Mouse (Mus musculus) embryonic facial prominence, embryonic 14.5 days (tissue): ENCODE results near the gene Rnft1. TPM values are rescaled to one million over a fixed set of nuclear protein-coding genes. Genes with fewer than 3 reads are reported as not detected.

Source experiments
- ATAC-seq: fragments of 200-750 bp; cut with Nextera tagmentation; 2 replicates; pipeline ENCODE4 v1.8.0; 2017; ENCODE audit warnings: low read depth, moderate number of reproducible peaks, moderate TSS enrichment
- DNase-seq: peaks from one replicate; pipeline ENCODE4 v3.0.0-alpha.2; 2015; ENCODE audit warnings: low spot score
- H3K27ac ChIP-seq: fragments of 300-500 bp; sonication (generic); replicated peaks from 2 replicates; pipeline ENCODE4 v1.5.1; 2014; ENCODE audit warnings: low read depth, mild to moderate bottlenecking, low read length, moderate library complexity
- H3K27me3 ChIP-seq: fragments of 300-500 bp; sonication (generic); replicated peaks from 2 replicates; pipeline ENCODE4 v1.6.1; 2014; ENCODE audit warnings: low read length; ENCODE audit not compliant: control insufficient read depth, insufficient read depth
- H3K36me3 ChIP-seq: fragments of 300-500 bp; sonication (generic); 2 replicates; pipeline ENCODE4 v1.6.1; 2014; ENCODE audit warnings: low read length, mixed read lengths; ENCODE audit not compliant: control insufficient read depth, insufficient read depth
- H3K4me1 ChIP-seq: fragments of 300-500 bp; sonication (generic); 2 replicates; pipeline ENCODE4 v1.6.1; 2014; ENCODE audit warnings: antibody characterized with exemption, low read length; ENCODE audit not compliant: control insufficient read depth, insufficient read depth
- H3K4me2 ChIP-seq: fragments of 300-500 bp; sonication (generic); 2 replicates; pipeline ENCODE4 v1.6.1; 2014; ENCODE audit warnings: low read depth, mild to moderate bottlenecking, low read length, moderate library complexity, mixed read lengths
- H3K4me3 ChIP-seq: fragments of 300-500 bp; sonication (generic); 2 replicates; pipeline ENCODE4 v1.5.1; 2014; ENCODE audit warnings: low read depth, mild to moderate bottlenecking, low read length
- H3K9ac ChIP-seq: fragments of 300-500 bp; sonication (generic); 2 replicates; pipeline ENCODE4 v1.6.1; 2014; ENCODE audit warnings: low read depth, mild to moderate bottlenecking, low read length, moderate library complexity, mixed read lengths
- H3K9me3 ChIP-seq: fragments of 300-500 bp; sonication (generic); 2 replicates; pipeline ENCODE4 v1.6.1; 2016; ENCODE audit warnings: low read length; ENCODE audit not compliant: control insufficient read depth
- WGBS: fragments of 180-500 bp; shearing (Covaris S2); extraction: QIAGEN DNeasy Blood & Tissue Kit; methylation state at CpG from one replicate; pipeline ENCODE4 v1.1.7; 2014; 5-methylcytosine and 5-hydroxymethylcytosine counted together
- polyA plus RNA-seq: library from polyadenylated mRNA; unstranded; fragments of >200 nt; fragmentation: Nextera tagmentation; extraction: Ambion mirVana; gene quantifications from 2 replicates; pipeline ENCODE4 v1.2.1, GENCODE M21; 2014

Rnft1 gene
- polyA plus RNA-seq, 1 experiment from 2014 or later = 53.6 TPM

DNA sequence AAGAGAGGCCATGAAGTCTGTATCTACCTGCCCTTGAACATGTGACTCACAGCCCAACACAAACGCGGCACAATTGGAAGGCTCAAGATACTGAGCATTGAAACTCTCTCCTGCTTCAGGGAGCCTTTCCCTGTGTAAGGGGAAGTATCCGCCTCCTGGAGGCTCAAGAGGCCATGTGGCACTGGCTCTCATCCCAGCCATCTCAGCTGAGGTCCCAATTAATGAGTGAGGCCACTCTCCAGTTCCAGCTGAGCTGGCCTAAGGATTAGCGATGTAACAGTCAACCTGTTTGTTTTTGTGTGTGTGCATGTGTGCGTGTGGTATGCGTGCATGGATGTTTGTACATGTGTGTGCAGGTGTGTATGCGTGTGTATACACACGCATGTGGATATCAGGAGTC lies 16.1 kb upstream of the Rnft1 start:
- no peak overlapping the region for H3K27ac ChIP-seq
- H3K4me1 ChIP-seq = peaks cover 8% of the 10 kb centered on the region; the same call in 1 of the 2 replicates
- H3K4me3 ChIP-seq = no peak overlapping the region
- H3K27me3 ChIP-seq = no peaks in the 10 kb centered on the region
- no peaks in the 10 kb centered on the region for H3K36me3 ChIP-seq
- no peak overlapping the region for H3K9ac ChIP-seq
- H3K4me2 ChIP-seq = no peak overlapping the region
- WGBS = 78% methylated on average over 8 of the region's 8 CpGs
- no peaks in the 10 kb centered on the region for H3K9me3 ChIP-seq
- peak; percentile 12 for DNase-seq
- ATAC-seq = no peak

- H3K4me1 ChIP-seq = peaks cover 14% of the 10 kb centered on the region; the same call in 1 of the 2 replicates
- DNase-seq (no peak), ATAC-seq (no peak)
- H3K9ac ChIP-seq = no peak overlapping the region
- no peak overlapping the region for H3K27ac ChIP-seq
- H3K9me3 ChIP-seq = no peaks in the 10 kb centered on the region
- no peaks in the 10 kb centered on the region for H3K27me3 ChIP-seq
- H3K4me3 ChIP-seq = no peak overlapping the region
- WGBS = 54% methylated on average over 4 of the region's 4 CpGs
- no peaks in the 10 kb centered on the region for H3K36me3 ChIP-seq
- no peak overlapping the region for H3K4me2 ChIP-seq
Observed at GRCm38 (mm10) chr11:86468971-86469370, 15.5 kb upstream of the Rnft1 start.

DNA sequence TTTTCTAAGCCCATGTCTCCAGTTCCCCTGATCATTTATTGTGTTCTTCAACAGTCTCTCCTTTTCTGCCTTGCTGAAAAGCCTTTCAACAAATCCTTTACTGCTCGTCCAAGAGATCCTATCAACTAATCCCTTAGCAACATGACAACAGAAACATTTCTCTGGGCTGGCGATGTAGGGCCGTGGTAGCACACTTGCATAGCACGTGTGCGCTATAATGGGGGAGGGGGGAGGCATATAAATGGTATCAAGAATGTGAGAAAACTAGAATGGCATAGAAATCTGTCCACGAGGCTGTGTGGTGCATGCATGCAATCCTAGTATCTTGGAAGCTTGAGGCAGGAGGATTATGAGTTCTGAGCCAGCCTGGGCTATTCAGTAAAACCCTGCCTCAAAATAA lies 12.7 kb upstream of the Rnft1 start:
- no peak overlapping the region for H3K9ac ChIP-seq
- no peaks in the 10 kb centered on the region for H3K36me3 ChIP-seq
- DNase-seq (peak; percentile 13), ATAC-seq (no peak)
- H3K4me2 ChIP-seq = no peak overlapping the region
- no peak overlapping the region for H3K4me3 ChIP-seq
- H3K4me1 ChIP-seq = peaks cover 14% of the 10 kb centered on the region; the same call in 1 of the 2 replicates
- no peaks in the 10 kb centered on the region for H3K9me3 ChIP-seq
- 56% methylated on average over 6 of the region's 6 CpGs for WGBS
- no peaks in the 10 kb centered on the region for H3K27me3 ChIP-seq
- no peak overlapping the region for H3K27ac ChIP-seq

- peak overlapping the region; percentile 36; the same call in 1 of the 2 replicates for H3K9ac ChIP-seq
- DNase-seq (peak; percentile 61), ATAC-seq (no peak)
- H3K36me3 ChIP-seq = no peaks in the 10 kb centered on the region
- H3K4me1 ChIP-seq = peaks cover 14% of the 10 kb centered on the region; the same call in 1 of the 2 replicates
- H3K4me3 ChIP-seq = peak overlapping the region; percentile 13
- peak overlapping the region; percentile 79 for H3K27ac ChIP-seq
- no peaks in the 10 kb centered on the region for H3K9me3 ChIP-seq
- 12% methylated on average over 7 of the region's 7 CpGs for WGBS
- H3K4me2 ChIP-seq = peak overlapping the region; percentile 52
- no peaks in the 10 kb centered on the region for H3K27me3 ChIP-seq
Observed at GRCm38 (mm10) chr11:86472771-86473171, 11.7 kb upstream of the Rnft1 start.

GRCm38 (mm10) chr11:86473576-86473975 lies 10.9 kb upstream of the Rnft1 start:
- Histone ChIP-seq H3K9ac (no peak overlapping the region), H3K27me3 (no peaks in the 10 kb centered on the region), H3K36me3 (no peaks in the 10 kb centered on the region), H3K4me3 (no peak overlapping the region), H3K9me3 (no peaks in the 10 kb centered on the region), H3K4me2 (peak overlapping the region; percentile 52), H3K4me1 (peaks cover 14% of the 10 kb centered on the region; the same call in 1 of the 2 replicates), H3K27ac (peak overlapping the region; percentile 79)
- WGBS = 38% methylated on average over 3 of the region's 3 CpGs
- no peak for ATAC-seq
- peak; percentile 34 for DNase-seq

GRCm38 (mm10) chr11:86484910-86485510 lies 553 bp downstream of the Rnft1 start:
- peaks cover 9% of the 10 kb centered on the region for H3K4me1 ChIP-seq
- DNase-seq = peak; percentile 70
- WGBS = under 1% methylated on average over 25 of the region's 25 CpGs
- peak; percentile 42 for ATAC-seq
- peak overlapping the region; percentile 78 for H3K4me2 ChIP-seq
- peak overlapping the region; percentile 65 for H3K4me3 ChIP-seq
- peak overlapping the region; percentile 80 for H3K27ac ChIP-seq
- peak overlapping the region; percentile 82 for H3K9ac ChIP-seq
- H3K27me3 ChIP-seq = no peaks in the 10 kb centered on the region
- H3K9me3 ChIP-seq = no peaks in the 10 kb centered on the region
- H3K36me3 ChIP-seq = peaks cover 11% of the 10 kb centered on the region

DNA sequence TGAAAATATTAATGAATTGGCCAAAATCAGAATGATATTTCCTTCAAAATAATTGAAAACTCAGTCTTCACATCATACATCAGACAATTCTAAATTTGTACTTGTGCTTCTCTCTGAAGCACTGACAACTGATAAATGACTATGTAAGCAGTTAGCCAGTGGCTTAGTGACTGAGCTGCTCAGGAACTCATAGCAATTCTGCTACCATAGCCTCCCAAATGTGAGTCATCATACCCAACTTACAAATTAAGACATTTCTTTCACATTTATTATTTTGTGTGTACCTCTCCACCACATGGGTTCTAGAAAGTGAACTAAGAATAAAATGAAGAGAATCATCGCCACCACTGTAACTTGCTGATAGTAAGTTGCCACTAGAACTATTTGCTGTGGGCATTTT lies 6.3 kb downstream of the Rnft1 start:
- Histone ChIP-seq H3K4me2 (no peak overlapping the region), H3K36me3 (peaks cover 55% of the 10 kb centered on the region), H3K9me3 (no peaks in the 10 kb centered on the region), H3K4me1 (peaks cover 4% of the 10 kb centered on the region), H3K4me3 (no peak overlapping the region), H3K9ac (no peak overlapping the region), H3K27me3 (no peaks in the 10 kb centered on the region), H3K27ac (no peak overlapping the region)
- ATAC-seq (no peak), DNase-seq (no peak)
- 94% methylated on average over 1 of the region's 1 CpGs for WGBS

GRCm38 (mm10) chr11:86497356-86497755 lies 12.9 kb downstream of the Rnft1 start:
- 95% methylated on average over 1 of the region's 1 CpGs for WGBS
- Histone ChIP-seq H3K27me3 (no peaks in the 10 kb centered on the region), H3K4me1 (no peaks in the 10 kb centered on the region), H3K9ac (no peak overlapping the region), H3K36me3 (peaks cover 69% of the 10 kb centered on the region), H3K4me3 (no peak overlapping the region), H3K9me3 (no peaks in the 10 kb centered on the region), H3K4me2 (no peak overlapping the region), H3K27ac (no peak overlapping the region)
- ATAC-seq (no peak), DNase-seq (no peak)

DNA sequence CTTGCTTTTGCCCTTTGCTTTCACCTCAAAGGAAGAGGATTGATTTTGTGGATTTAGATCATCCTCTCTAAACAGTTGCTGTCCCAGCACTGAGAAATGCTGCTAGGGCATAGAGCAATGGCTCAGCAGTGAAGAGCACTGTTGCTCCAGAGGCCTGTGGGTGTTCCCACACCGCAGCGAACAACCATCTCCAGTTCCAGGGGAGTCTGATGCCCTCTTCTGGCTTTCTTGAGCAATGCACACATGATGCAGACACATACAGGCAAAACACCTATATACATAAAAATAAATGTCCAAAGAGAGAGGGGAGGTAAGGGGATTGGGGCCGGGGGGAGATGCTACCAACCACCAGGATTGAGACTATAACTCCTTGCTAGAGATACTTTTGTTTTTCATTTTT lies 13.5 kb downstream of the Rnft1 start:
- no peak overlapping the region for H3K4me2 ChIP-seq
- no peaks in the 10 kb centered on the region for H3K27me3 ChIP-seq
- DNase-seq (no peak), ATAC-seq (no peak)
- H3K4me1 ChIP-seq = no peaks in the 10 kb centered on the region
- 71% methylated on average over 3 of the region's 3 CpGs for WGBS
- no peaks in the 10 kb centered on the region for H3K9me3 ChIP-seq
- H3K9ac ChIP-seq = no peak overlapping the region
- H3K27ac ChIP-seq = no peak overlapping the region
- peaks cover 69% of the 10 kb centered on the region for H3K36me3 ChIP-seq
- no peak overlapping the region for H3K4me3 ChIP-seq
